Mouse (Mus musculus) heart, adult 2 months (tissue): ENCODE data around the gene Zfp382. TPM values are rescaled to one million over a fixed set of nuclear protein-coding genes. Genes with fewer than 3 reads are reported as not detected.
A peak's percentile ranks its signal among the peaks of the same experiment; 100 is the strongest.
"Not testable (repeated sequence)": the region's sequence is repeated elsewhere in the genome, so short reads cannot be mapped to it uniquely, and the experiment has no call there.

Source experiments
- DNase-seq, 2 experiments: peaks; one replicate each; pipeline ENCODE4 v3.0.0; 2021
- H3K27ac ChIP-seq: fragments of 200-600 bp; 2 replicates; pipeline ENCODE4 v1.8.1; 2022
- H3K27me3 ChIP-seq: fragments of 200-500 bp; 2 replicates; pipeline ENCODE4 v1.6.1; 2012; ENCODE audit warnings: mild to moderate bottlenecking, low read length, inconsistent platforms, mixed read lengths; ENCODE audit not compliant: control insufficient read depth, insufficient read depth
- H3K36me3 ChIP-seq: fragments of 200-500 bp; 2 replicates; pipeline ENCODE4 v1.6.1; 2012; ENCODE audit warnings: low read length, inconsistent platforms; ENCODE audit not compliant: control insufficient read depth, insufficient read depth
- H3K4me1 ChIP-seq: fragments of 200-500 bp; 2 replicates; pipeline ENCODE4 v1.6.1; 2011; ENCODE audit warnings: low read length; ENCODE audit not compliant: control insufficient read depth, insufficient read depth
- H3K4me3 ChIP-seq: fragments of 200-600 bp; 2 replicates; pipeline ENCODE4 v1.8.1; 2022
- H3K79me2 ChIP-seq: fragments of 200-500 bp; replicated peaks from 2 replicates; pipeline ENCODE4 v1.6.1; 2012; ENCODE audit warnings: mild to moderate bottlenecking, inconsistent platforms, low read length, moderate library complexity, mixed read lengths; ENCODE audit not compliant: control insufficient read depth, insufficient read depth
- H3K9ac ChIP-seq: fragments of 200-500 bp; 2 replicates; pipeline ENCODE4 v1.6.1; 2012; ENCODE audit warnings: low read depth, mild to moderate bottlenecking, control low read depth, inconsistent platforms, low read length, mixed read lengths
- CTCF ChIP-seq: fragments of 200-600 bp; IDR thresholded peaks from 2 replicates; pipeline ENCODE4 v1.8.1; 2022; ENCODE audit warnings: antibody characterized with exemption, mild to moderate bottlenecking, moderate library complexity
- EP300 ChIP-seq: fragments of 200-500 bp; IDR thresholded peaks from 2 replicates; pipeline ENCODE4 v1.6.1; 2011; ENCODE audit warnings: low read depth, low read length, control low read depth; ENCODE audit not compliant: insufficient read depth
- POLR2A ChIP-seq: fragments of 200-500 bp; IDR thresholded peaks from 2 replicates; pipeline ENCODE4 v1.6.1; 2011; ENCODE audit warnings: mild to moderate bottlenecking, low read depth, low read length, control low read depth; ENCODE audit not compliant: insufficient read depth
- WGBS: fragments of 180-500 bp; shearing (Covaris S2); methylation state at CpG from one replicate; pipeline ENCODE4 v1.1.7; 2018; 5-methylcytosine and 5-hydroxymethylcytosine counted together
- intact Hi-C: fragments of 180-260 bp; cut with DNase I; formaldehyde crosslinking; loops from one replicate; pipeline ENCODE4 v1.15.1; 2025
- microRNA-seq, 2 experiments: library from miRNA; unstranded; fragments of <30 nt; microRNA quantifications; one replicate each; pipeline ENCODE4 v1.2.0; 2021
- polyA plus RNA-seq: library from polyadenylated mRNA; depleted of rRNA; stranded (reverse); fragments of >200 nt; gene quantifications from 2 replicates; pipeline ENCODE4 v1.2.3, GENCODE M21; 2012; rRNA removed
- total RNA-seq, 2 experiments: library from RNA; stranded (reverse); gene quantifications; 2 replicates each; pipeline ENCODE4 v1.2.3; 2021

The Zfp382 gene
- total and polyA plus RNA-seq, 3 experiments, result 0.68 to 2.4 (median 2.1) TPM

GRCm38 (mm10) chr7:30176474-30176873 is 54.7 kb downstream of the Zfp382 start:
- no peaks in the 10 kb centered on the region; the same call in 1 of the 2 replicates for H3K4me1 ChIP-seq
- intact Hi-C loops, result no loop called here
- no peaks in the 10 kb centered on the region for H3K27me3 ChIP-seq
- H3K27ac ChIP-seq, result no peak overlapping the region
- H3K4me3 ChIP-seq, result no peak overlapping the region
- no peaks in the 10 kb centered on the region for H3K36me3 ChIP-seq
- no peaks in the 10 kb centered on the region for H3K79me2 ChIP-seq
- DNase-seq, result no peak
- TF ChIP-seq EP300, result no peak
- no peak overlapping the region for H3K9ac ChIP-seq
- WGBS, result 50% methylated on average over 12 of the region's 12 CpGs

- TF ChIP-seq EP300, result no peak
- no peak for TF ChIP-seq POLR2A
- TF ChIP-seq CTCF, result no peak
- intact Hi-C loops, result no loop called here
- H3K9ac ChIP-seq, result no peak overlapping the region
- no peak overlapping the region for H3K27ac ChIP-seq
- no peaks in the 10 kb centered on the region for H3K27me3 ChIP-seq
- DNase-seq, result no peak
- no peak overlapping the region for H3K4me3 ChIP-seq
- H3K4me1 ChIP-seq, result no peaks in the 10 kb centered on the region; the same call in 1 of the 2 replicates
- H3K36me3 ChIP-seq, result no peaks in the 10 kb centered on the region
- 72% methylated on average over 11 of the region's 11 CpGs for WGBS
- no peaks in the 10 kb centered on the region for H3K79me2 ChIP-seq
These were observed 56.5 kb downstream of the Zfp382 start for GRCm38 (mm10) chr7:30178256-30178655.

GRCm38 (mm10) chr7:30181308-30181707 is 59.6 kb downstream of the Zfp382 start:
- Histone ChIP-seq H3K9ac (no peak overlapping the region), H3K4me1 (peaks cover 2% of the 10 kb centered on the region; the same call in 1 of the 2 replicates), H3K27ac (no peak overlapping the region), H3K36me3 (no peaks in the 10 kb centered on the region), H3K27me3 (no peaks in the 10 kb centered on the region), H3K79me2 (no peaks in the 10 kb centered on the region), H3K4me3 (no peak overlapping the region)
- WGBS, result 3% methylated on average over 4 of the region's 4 CpGs
- TF ChIP-seq EP300 (peak; percentile 93), CTCF (peak; percentile 91), POLR2A (no peak)
- peak; percentile 70 to 77 for DNase-seq
- intact Hi-C loops, result loop anchor here (1.0 to 5.0 kb wide), 3 partner anchors 17 to 36 kb away; partner anchors contain the start of gene Capns1

GRCm38 (mm10) chr7:30181929-30182328 is 60.2 kb downstream of the Zfp382 start:
- not testable (repeated sequence) for H3K9ac ChIP-seq, H3K4me1 ChIP-seq, DNase-seq, H3K36me3 ChIP-seq, H3K79me2 ChIP-seq, H3K27ac ChIP-seq, H3K27me3 ChIP-seq, H3K4me3 ChIP-seq
- WGBS, result 92% methylated on average over 10 of the region's 10 CpGs
- intact Hi-C loops, result loop anchor here (1.0 to 5.0 kb wide), 3 partner anchors 16 to 35 kb away; partner anchors contain the start of gene Capns1

GRCm38 (mm10) chr7:30183189-30183588 is 61.4 kb downstream of the Zfp382 start:
- 63% methylated on average over 6 of the region's 7 CpGs for WGBS
- intact Hi-C loops, result loop anchor here (5.0 kb wide), 1 partner anchor 34 kb away; no protein-coding TSS in a partner anchor
- not testable (repeated sequence) for DNase-seq, H3K27me3 ChIP-seq, H3K9ac ChIP-seq, H3K4me3 ChIP-seq, H3K36me3 ChIP-seq, H3K27ac ChIP-seq, H3K4me1 ChIP-seq, H3K79me2 ChIP-seq

GRCm38 (mm10) chr7:30183879-30184289 is 62.1 kb downstream of the Zfp382 start, which contains the start of gene Cox7a1:
TSS of gene Cox7a1 (plus strand) at chr7:30184144.
- peak; percentile 90 to 93 for DNase-seq
- WGBS, result 0% methylated on average over 11 of the region's 11 CpGs
- intact Hi-C loops, result loop anchor here (5.0 kb wide), 1 partner anchor 33 kb away; no protein-coding TSS in a partner anchor
- Histone ChIP-seq H3K27ac (peak within 1 kb of the TSS; percentile 94), H3K4me1 (peaks cover 2% of the 10 kb centered on the region; the same call in 1 of the 2 replicates), H3K36me3 (no peaks in the 10 kb centered on the region), H3K4me3 (peak within 1 kb of the TSS; percentile 52), H3K27me3 (no peaks in the 10 kb centered on the region), H3K79me2 (no peaks in the 10 kb centered on the region), H3K9ac (peak within 1 kb of the TSS; percentile 86)
- TF ChIP-seq EP300 (peak; percentile 69), CTCF (no peak), POLR2A (peak; percentile 96)

Small RNA genes within 50 kb of the gene (microRNA-seq; reads per million reads assigned to microRNA genes)
- 0 reads per million in 2 experiments for gene Gm23368

Other genes starting within 250 kb of the Zfp382 start
- 1 to 10 TPM; 7.3 to 8.4 TPM for gene Zfp27, start 215.4 kb upstream of the Zfp382 start, total RNA-seq
- gene Zfp27, start 215.4 kb upstream of the Zfp382 start, polyA plus RNA-seq, result 3.6 and 6.4 TPM in 2 replicates
- gene Zfp383, start 213.7 kb upstream of the Zfp382 start, total RNA-seq, result 1 to 10 TPM; 5.5 to 6.3 TPM
- gene Zfp383, start 213.7 kb upstream of the Zfp382 start, polyA plus RNA-seq, result 2.4 and 5.0 TPM in 2 replicates
- gene Zfp74, start 167.9 kb upstream of the Zfp382 start, total RNA-seq, result 1 to 10 TPM; 6.2 to 6.8 TPM
- gene Zfp74, start 167.9 kb upstream of the Zfp382 start, polyA plus RNA-seq, result 2.5 and 5.9 TPM in 2 replicates
- gene Zfp568, start 138.0 kb upstream of the Zfp382 start, total RNA-seq, result 10 to 100 TPM; 19.6 to 28.1 TPM
- 5.6 and 12.5 TPM in 2 replicates for gene Zfp568, start 138.0 kb upstream of the Zfp382 start, polyA plus RNA-seq
- 1 to 10 TPM; 2.5 to 2.7 TPM for gene Zfp14, start 70.6 kb upstream of the Zfp382 start, total RNA-seq
- gene Zfp14, start 70.6 kb upstream of the Zfp382 start, polyA plus RNA-seq, result 3.5 and 7.3 TPM in 2 replicates
- 1 to 10 TPM; 1.3 to 2.8 TPM for gene Zfp82, start 49.0 kb upstream of the Zfp382 start, total RNA-seq
- gene Zfp82, start 49.0 kb upstream of the Zfp382 start, polyA plus RNA-seq, result 0.74 and 0.91 TPM in 2 replicates
- under 1 TPM in 1 of 2 experiments, not detected in 1; 0.84 TPM for gene Gm26920, start 31.5 kb upstream of the Zfp382 start, total RNA-seq
- not detected in 2 replicates for gene Gm26920, start 31.5 kb upstream of the Zfp382 start, polyA plus RNA-seq
- gene Zfp566, start 31.4 kb upstream of the Zfp382 start, total RNA-seq, result 1 to 10 TPM; 1.4 to 2.0 TPM
- gene Zfp566, start 31.4 kb upstream of the Zfp382 start, polyA plus RNA-seq, result 1.7 and 1.9 TPM in 2 replicates
- gene Zfp260, start 27.2 kb upstream of the Zfp382 start, total RNA-seq, result 10 to 100 TPM; 27.4 to 30.6 TPM
- 15.9 and 30.9 TPM in 2 replicates for gene Zfp260, start 27.2 kb upstream of the Zfp382 start, polyA plus RNA-seq
- 10 to 100 TPM; 29.8 TPM for gene Zfp146, start 47.8 kb downstream of the Zfp382 start, total RNA-seq
- 11.0 and 21.5 TPM in 2 replicates for gene Zfp146, start 47.8 kb downstream of the Zfp382 start, polyA plus RNA-seq
- gene Cox7a1, start 62.2 kb downstream of the Zfp382 start, total RNA-seq, result 1,000 to 10,000 TPM; 2,711 to 3,278 TPM
- gene Cox7a1, start 62.2 kb downstream of the Zfp382 start, polyA plus RNA-seq, result 2,213 and 2,519 TPM in 2 replicates
- gene Capns1, start 76.9 kb downstream of the Zfp382 start, total RNA-seq, result 100 to 1,000 TPM; 274 to 315 TPM
- gene Capns1, start 76.9 kb downstream of the Zfp382 start, polyA plus RNA-seq, result 826 and 1,000 TPM in 2 replicates
- 10 to 100 TPM; 52.6 to 58.6 TPM for gene Polr2i, start 110.0 kb downstream of the Zfp382 start, total RNA-seq
- gene Polr2i, start 110.0 kb downstream of the Zfp382 start, polyA plus RNA-seq, result 95.1 and 106 TPM in 2 replicates
- gene Tbcb, start 110.3 kb downstream of the Zfp382 start, total RNA-seq, result 10 to 100 TPM; 52.7 to 56.7 TPM
- gene Tbcb, start 110.3 kb downstream of the Zfp382 start, polyA plus RNA-seq, result 36.6 and 49.5 TPM in 2 replicates
- gene Ovol3, start 113.8 kb downstream of the Zfp382 start, total RNA-seq, result not detected
- not detected in 2 replicates for gene Ovol3, start 113.8 kb downstream of the Zfp382 start, polyA plus RNA-seq
- not detected for gene Thap8, start 158.2 kb downstream of the Zfp382 start, total RNA-seq
- 0.10 TPM in 1 of 2 replicates, not detected in the other for gene Thap8, start 158.2 kb downstream of the Zfp382 start, polyA plus RNA-seq
- 1 to 10 TPM in 1 of 2 experiments, under 1 TPM in 1; 0.97 to 1.7 TPM for gene Wdr62, start 158.5 kb downstream of the Zfp382 start, total RNA-seq
- gene Wdr62, start 158.5 kb downstream of the Zfp382 start, polyA plus RNA-seq, result 3.7 and 5.3 TPM in 2 replicates
- gene Clip3, start 169.8 kb downstream of the Zfp382 start, total RNA-seq, result 1 to 10 TPM; 5.6 TPM
- gene Clip3, start 169.8 kb downstream of the Zfp382 start, polyA plus RNA-seq, result 5.6 and 6.6 TPM in 2 replicates
- 10 to 100 TPM; 24.0 to 29.5 TPM for gene Alkbh6, start 186.8 kb downstream of the Zfp382 start, total RNA-seq
- 59.6 and 61.7 TPM in 2 replicates for gene Alkbh6, start 186.8 kb downstream of the Zfp382 start, polyA plus RNA-seq
- gene Syne4, start 192.9 kb downstream of the Zfp382 start, total RNA-seq, result under 1 TPM; 0.26 to 0.50 TPM
- 5.3 and 5.6 TPM in 2 replicates for gene Syne4, start 192.9 kb downstream of the Zfp382 start, polyA plus RNA-seq
- under 1 TPM; 0.55 to 0.63 TPM for gene E130208F15Rik, start 199.8 kb downstream of the Zfp382 start, total RNA-seq
- 0.31 and 0.41 TPM in 2 replicates for gene E130208F15Rik, start 199.8 kb downstream of the Zfp382 start, polyA plus RNA-seq
- 10 to 100 TPM; 12.5 TPM for gene Sdhaf1, start 202.0 kb downstream of the Zfp382 start, total RNA-seq
- gene Sdhaf1, start 202.0 kb downstream of the Zfp382 start, polyA plus RNA-seq, result 17.4 and 17.9 TPM in 2 replicates
- 1 to 10 TPM; 1.1 to 1.3 TPM for gene Lrfn3, start 240.8 kb downstream of the Zfp382 start, total RNA-seq
- gene Lrfn3, start 240.8 kb downstream of the Zfp382 start, polyA plus RNA-seq, result 1.4 and 1.9 TPM in 2 replicates